Mouse (Mus musculus): ENCODE data around the gene Mcm3ap.

Mcm3ap gene

DNA sequence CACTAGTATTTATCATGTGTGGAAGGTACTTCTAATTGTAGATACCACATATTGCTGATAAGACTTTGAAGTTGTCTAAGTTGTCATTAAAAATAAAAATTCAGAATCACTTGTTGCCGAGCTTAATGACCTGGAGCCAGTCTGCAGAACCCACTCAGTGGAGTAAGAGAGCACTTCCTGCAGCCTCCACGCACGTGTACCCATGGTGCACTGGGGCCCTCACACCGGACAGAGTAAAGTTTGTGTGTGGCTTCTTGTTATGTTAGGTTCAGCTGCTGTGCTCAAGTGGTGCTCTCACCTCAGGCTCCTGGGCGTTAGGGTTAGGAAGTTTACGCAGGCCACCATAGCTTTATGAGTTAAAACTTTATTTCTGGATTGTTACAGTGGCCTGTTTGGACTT lies 26.8 kb downstream of the Mcm3ap start:
- DNase-seq (ENCODE audit: low spot score in 2 of 2) = no peak

DNA sequence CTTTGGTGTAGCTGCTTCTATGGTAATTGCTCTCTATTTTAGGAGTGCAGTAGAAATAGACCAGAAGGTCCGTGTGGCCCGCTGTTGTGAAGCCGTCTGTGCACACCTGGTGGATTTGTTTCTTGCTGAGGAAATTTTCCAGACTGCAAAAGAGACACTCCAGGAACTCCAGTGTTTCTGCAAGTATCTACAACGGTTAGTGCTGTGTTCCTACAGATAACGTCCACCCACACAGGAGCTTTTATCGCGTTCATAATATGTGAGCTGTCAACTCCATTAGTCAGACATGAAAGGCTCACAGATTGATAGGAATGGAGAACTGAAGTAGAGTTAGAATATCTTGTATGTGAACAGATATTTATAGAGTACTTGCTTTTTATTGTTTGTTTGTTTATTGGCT lies 27.6 kb downstream of the Mcm3ap start:
- DNase-seq (ENCODE audit: low spot score in 2 of 2) = no peak

DNA sequence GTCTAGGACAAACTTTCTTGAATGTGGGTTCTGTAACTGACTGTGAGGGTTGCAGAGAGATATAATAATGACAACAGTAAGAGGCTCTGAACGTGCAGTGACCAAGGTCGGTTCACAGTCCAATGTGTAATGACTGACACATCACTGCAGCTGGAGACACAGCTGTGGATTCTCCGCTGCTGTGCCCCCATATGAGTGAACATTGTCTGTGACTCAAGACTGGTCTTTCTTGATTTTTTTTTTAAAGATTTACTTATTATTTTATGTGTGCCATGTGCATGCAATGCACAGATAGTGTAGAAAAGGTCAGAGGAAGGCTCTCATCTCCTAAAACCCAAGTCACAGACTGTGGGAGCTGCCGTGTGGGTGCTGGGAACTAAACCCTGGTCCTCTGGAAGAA lies 28.8 kb downstream of the Mcm3ap start:
- no peak for DNase-seq (ENCODE audit: low spot score in 2 of 2)

DNA sequence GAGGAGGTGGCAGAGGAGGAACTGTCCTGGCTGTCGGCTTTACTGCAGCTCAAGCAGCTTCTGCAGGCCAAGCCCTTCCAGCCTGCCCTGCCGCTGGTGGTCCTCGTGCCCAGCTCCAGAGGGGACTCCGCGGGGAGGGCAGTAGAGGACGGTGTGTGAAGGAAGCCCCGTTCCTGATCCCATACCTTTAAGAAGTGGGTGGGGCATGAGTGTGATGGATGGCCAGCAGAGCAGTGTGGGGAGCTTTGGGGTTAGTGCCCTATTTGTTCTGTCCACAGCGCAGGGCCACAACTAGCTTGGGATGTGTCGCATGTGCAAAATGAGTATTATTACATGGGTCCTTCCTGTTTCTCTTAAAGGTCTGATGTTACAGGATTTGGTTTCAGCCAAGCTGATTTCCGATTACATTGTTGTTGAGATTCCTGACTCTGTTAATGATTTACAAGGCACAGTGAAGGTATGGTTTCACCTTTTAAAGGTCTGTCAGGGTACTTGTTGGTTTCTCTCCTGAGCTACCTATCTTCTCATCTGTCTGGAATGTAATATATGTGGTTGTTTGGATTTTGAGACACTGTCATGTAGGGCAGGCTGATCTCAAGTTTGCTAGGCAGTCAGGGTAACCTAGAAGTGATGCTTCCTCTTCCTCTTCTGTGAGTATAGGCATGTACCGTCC lies 35.7 kb downstream of the Mcm3ap start:
- no peak for DNase-seq (ENCODE audit: low spot score in 2 of 2)

DNA sequence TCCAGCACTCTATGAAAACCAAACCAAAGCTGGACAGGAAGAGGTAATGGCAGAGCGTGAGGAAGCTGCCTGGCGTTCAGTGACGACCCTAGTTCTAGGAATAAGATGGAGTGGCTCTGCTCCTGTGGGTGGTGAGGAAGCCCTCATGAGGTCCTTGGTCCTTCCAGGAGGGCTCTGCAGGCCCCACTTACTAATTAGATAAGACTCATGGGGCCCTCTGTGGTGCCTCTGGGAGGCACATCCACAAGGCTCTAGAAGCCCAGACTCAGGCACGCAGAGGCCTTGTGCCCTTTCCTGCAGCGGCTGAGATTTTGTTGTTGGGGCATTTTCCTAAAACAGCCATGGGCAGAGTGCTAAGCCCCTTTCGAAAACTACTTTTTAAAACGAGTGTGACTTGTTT lies 37.1 kb downstream of the Mcm3ap start:
- DNase-seq (ENCODE audit: low spot score in 2 of 2) = no peak

DNA sequence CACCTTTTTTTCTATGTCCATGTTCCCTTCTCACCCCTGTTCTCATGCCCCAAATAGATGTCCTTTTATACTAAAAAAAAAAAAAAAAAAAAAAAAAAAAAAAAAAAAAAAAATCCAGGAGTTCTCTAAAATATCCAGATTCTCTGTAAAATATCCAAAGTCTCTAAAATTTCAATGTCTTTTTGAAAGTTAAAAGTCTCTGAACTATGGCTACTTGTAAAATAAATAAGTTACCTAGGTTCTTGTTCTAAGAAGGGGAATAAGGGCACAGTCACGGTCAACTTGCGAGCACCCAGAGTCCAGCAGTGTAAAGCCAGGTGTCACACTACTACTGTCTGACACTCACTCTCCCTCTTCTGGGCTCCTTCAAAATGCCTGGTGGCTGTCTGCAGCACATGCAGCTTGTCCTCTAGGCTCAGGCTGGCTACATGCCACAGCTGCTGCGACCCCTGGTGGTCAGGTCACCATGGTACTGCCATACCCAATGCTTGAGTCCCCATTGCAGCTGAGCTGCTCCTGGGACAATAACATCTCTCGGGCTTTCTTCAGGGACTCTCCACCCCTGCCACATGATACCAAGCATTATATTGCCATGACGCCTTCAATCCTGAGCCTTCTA lies 44.3 kb downstream of the Mcm3ap start:
- peak; percentile 63 to 78 for DNase-seq (ENCODE audit: low spot score in 2 of 2)

DNA sequence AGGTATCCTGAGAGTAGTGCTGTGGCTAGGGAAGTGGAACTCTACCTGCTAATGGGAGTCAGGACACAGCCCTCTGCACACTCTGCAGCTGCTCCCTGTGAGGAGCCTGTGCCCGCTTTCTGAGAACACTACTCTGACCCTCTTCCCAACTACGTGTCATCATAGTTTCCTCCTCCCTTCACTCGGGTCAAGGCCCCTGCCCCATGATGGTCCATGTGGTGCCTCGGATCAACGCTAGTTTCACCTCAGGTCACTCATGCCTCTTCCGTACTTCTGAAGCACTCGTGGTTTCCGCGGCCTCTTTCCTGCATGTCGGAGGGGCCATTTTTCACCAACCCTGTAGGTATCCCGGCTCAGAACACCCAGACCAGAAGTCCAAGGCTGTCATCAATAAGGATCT lies 62.2 kb downstream of the Mcm3ap start:
- no peak for DNase-seq (ENCODE audit: low spot score in 2 of 2)

DNA sequence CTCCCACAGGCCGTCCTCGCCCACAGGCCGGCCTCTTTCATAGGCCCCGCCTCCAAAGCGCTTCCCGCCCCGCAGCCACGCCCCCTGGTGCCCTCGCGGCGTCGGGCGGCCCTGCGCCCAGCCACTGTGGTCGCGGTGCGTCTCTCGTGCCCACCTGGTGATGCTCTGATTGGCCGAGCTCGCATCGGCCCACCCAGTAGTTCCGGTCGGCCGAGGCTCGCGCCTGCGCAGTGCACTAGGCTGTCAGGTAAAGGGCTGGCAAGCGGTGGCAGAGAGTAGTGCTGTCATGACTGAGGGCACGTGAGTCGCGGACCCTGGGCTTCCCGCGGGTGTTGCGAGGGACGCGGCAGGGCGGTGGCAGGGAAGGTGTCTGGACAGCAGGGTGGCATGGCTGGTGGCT lies 62.6 kb downstream of the Mcm3ap start, which contains the start of gene Lss:
TSS of gene Lss (plus strand) at position 214 of the 400 bp plus-strand sequence.
- peak; percentile 92 to 95 for DNase-seq (ENCODE audit: low spot score in 2 of 2)

DNA sequence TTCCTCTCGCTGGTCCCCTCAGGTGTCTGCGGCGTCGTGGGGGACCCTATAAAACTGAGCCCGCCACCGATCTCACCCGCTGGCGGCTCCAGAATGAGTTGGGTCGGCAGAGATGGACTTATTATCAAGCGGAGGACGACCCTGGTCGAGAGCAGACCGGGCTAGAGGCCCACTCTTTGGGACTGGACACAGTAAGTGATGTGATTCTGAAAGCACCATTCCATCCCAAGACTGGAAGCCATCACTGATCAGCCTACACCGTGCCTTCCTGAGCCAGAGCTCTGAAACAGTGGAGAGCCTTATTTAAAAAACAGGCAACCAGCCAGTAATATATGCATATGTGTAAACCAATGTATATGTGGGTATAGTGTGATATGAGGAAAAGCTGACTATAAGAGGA lies 63.1 kb downstream of the Mcm3ap start:
- no peak for DNase-seq (ENCODE audit: low spot score in 2 of 2)

DNA sequence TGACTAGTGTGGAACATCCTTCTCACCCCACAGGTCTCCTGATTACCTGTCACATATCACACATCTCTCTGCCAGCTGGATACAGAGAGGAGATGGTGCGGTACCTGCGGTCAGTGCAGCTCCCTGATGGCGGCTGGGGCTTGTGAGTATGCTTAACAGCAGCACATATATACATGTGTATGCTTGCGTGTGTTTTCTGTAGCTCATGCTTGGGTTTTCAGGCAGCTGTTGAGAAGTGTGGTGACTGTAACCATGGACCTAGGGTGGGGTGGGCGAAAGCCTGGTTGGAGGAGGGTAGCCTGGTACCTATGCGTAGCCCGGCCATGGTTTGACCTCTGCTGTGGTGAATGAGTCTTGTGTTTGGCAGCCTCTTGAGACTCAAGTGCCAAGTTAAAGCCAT lies 66.8 kb downstream of the Mcm3ap start:
- no peak for DNase-seq (ENCODE audit: low spot score in 2 of 2)

DNA sequence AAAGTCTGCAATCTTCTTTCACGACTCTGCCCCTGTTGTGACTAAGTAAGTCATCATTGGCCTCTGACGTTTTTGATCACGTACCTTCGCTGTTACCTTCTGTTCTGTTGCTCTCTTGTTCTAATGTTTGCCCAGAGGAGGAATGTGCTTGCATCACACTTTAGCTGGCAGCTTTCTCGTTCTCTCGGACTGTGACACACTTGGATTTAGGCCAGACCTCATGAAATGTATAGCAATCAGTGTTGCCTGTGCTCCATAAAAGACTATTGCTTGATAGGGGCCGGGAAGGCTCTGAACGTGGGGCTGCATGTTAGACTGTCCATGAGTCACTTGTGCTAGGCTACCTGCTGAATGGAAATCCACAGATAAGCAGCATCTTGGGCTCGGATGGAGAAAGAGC lies 68.9 kb downstream of the Mcm3ap start:
- no peak for DNase-seq (ENCODE audit: low spot score in 2 of 2)

DNA sequence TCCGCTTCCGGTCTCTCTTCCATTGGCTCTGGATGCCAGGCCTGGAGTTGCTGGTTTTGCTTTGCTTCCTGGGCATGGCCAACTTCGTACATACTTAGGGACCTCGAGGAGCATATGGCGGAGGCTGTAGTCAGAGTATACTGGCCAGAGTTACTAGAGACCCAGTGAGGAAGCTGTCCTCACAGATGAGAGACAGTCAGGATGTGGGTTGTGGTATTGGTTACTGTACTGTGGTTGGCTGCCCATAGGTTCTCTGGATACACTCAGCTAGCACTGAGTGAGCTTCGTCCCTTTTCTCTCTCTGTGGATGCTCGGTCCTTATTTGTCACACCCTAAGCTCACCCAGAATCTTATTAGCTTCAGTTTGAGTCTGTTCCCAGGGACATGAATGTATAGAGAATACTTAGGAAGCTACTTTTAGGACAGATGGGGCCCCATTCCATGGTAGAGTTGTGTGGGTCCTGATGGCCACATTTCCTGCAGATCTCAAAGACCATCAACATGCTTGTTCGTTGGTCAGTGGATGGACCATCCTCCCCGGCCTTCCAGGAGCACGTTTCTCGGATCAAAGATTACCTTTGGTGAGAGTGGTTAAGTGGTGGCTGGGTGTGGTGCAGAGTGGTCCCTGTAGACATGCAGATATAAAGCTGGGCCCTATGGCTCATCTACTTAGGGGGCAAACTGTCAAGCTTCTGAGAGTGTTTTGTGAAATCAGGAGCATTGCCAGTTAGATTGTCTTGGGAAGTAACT lies 72.8 kb downstream of the Mcm3ap start:
- no peak for DNase-seq (ENCODE audit: low spot score in 2 of 2)

DNA sequence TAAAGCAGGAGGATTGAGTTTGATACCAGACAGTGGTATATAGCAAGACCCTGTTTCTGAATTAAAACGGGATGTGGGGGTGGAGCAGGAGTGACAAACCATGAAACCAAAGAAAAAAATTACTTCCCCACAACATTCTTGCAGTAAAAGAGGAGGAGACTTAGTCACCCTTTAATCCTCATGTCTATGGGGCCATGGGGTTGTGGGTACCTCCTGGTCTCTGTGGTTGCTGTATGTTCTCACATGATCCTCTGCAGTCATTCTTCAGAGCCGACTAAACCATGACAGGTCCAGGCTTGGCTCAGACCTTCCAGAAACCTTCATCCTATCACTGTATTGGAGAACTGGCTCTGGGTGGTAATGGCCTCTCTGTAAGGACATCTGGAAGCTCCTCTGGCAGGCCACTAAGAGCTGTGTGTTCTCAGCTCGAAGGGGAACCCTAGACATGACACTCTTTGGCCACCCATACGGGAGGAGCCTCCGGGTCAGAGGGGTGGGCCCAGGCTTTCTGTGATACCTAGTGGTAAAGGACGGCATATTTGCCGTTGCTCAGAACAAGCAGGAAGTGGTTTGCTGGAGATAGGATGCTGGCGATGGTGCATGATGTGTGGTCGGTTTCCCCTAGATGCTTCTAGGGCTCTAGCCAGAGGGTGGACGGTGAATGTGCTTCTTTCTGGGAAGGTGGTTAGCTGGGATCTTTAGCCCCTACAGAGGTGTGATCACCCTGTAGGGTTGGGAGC lies 74.1 kb downstream of the Mcm3ap start:
- DNase-seq (ENCODE audit: low spot score in 2 of 2) = no peak

DNA sequence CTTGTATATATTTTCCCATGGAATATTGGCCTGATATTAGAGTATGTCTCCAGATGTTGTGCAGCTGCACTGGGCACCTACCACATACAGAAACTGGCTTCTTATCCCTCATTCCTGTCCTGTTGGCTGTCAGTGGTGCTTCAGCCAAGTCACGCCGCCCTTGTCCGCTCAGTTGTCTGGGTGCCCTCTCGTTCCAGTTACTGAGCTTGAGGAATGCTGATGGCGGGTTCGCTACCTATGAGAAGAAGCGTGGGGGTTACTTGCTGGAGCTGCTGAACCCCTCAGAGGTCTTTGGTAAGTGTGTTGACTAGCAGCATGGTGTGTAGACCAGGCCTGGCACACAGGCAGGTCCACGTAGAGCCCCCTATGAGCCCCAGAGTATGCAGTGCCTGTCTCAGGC lies 77.8 kb downstream of the Mcm3ap start:
- no peak for DNase-seq (ENCODE audit: low spot score in 2 of 2)

DNA sequence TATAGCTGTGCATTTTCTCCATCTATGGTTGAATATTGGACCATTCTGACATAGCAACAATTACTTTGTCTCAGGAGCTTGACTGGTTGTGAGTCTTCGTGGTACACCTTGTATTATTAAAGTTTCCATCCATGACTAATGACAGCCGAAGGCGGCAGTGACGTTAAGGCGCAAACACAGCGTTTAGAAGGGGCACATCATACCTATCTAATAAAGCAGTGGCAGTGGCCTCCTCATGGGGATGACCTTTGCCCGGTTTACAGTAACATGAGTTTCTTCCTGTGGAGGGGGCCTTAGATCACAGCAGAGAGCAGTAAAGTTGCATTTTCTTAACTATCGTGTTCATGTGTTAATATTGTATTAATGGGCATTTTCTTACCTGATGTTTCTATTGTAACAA lies 79.5 kb downstream of the Mcm3ap start:
- no peak for DNase-seq (ENCODE audit: low spot score in 2 of 2)

DNA sequence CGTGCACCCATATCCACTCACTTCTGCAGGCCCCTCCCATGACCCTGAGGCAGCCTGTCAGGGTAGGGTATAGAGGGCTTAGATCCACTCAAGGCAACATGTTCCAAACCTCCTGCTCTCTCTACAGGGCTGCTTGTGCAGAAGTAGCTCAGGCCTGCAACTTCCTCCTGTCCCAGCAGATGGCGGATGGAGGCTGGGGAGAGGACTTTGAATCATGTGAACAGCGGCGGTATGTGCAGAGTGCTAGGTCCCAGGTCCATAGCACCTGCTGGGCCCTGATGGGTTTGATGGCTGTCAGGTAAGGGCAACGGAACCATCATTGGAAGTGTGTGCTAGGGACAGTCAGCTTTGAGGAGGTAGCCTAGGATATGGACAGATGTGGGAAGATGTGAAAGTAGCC lies 81.7 kb downstream of the Mcm3ap start:
- DNase-seq (ENCODE audit: low spot score in 2 of 2) = no peak

DNA sequence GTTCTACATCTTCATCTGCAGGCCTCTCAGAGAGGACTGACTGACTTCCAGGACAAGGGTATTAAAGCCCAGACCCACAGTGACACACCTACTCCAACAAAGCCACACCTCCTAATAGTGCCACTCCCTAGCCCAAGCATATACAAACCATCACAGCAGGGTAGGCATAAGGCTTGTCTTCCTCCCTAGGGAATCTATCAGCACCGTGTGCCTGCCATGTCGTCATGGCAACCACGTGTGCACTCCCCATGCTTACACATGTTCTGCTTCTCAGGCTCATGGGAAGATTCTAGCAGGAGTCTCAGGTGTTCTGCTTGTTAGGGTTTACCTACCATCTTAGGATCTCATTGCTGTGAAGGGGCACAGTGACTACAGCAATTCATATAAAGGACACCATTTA lies 82.8 kb downstream of the Mcm3ap start:
- no peak for DNase-seq (ENCODE audit: low spot score in 2 of 2)

DNA sequence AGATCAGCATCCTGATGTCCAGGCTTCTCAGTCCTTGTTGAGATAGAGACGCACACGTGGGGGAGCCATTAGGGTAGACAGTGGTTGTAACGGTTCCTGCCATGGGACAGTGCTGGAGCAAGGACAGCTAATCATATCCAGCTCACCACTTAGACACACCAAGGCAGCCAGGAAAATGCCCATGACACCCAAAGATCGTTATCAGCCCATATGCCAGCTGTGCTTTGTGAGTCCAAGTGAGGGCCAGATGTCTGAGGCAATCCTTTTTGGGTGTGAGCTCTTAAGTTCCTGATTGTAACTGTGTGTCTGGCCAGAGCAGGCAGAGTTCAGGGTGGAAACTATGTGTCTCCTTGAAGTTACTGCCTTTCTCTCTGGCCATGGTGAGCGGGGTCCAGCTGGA lies 85.3 kb downstream of the Mcm3ap start:
- no peak for DNase-seq (ENCODE audit: low spot score in 2 of 2)

DNA sequence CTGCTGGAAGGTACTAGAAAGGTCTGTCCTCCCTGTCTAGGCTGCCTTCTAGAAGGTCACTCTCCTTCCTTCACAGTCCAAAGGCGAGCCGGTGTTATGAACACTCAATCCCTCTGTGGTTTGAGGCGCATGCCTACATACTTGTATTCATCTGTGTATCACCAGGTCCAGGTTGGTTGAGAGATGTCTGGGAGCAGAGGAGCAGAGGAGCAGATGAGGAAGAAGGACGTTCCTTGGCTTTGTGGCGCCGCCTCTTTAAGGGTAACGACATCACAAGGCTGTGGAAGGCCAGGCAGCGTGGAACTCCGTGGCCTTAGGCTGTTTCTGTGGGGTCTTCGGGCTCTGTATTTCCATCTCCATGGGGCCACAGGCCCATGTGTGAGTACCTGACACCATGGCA lies 93.2 kb downstream of the Mcm3ap start, which contains the start of gene Spatc1l:
TSS of gene Spatc1l (plus strand) at position 301 of the 400 bp plus-strand sequence.
- DNase-seq (ENCODE audit: low spot score in 2 of 2) = no peak
